Mouse (Mus musculus) MEL (cell line): ENCODE data around the gene Homer2. TPM values are rescaled to one million over a fixed set of nuclear protein-coding genes. Genes with fewer than 3 reads are reported as not detected.

Experiments used
- DNase-seq: peaks from one replicate; pipeline ENCODE4 v3.0.0; 2011; ENCODE audit warnings: low read depth, low spot score
- H3K27ac ChIP-seq: 2 replicates; pipeline ENCODE4 v1.5.1; 2012; ENCODE audit warnings: low read depth, mild to moderate bottlenecking, control low read depth, low read length, moderate library complexity; ENCODE audit not compliant: control insufficient read depth
- H3K27me3 ChIP-seq, 2 experiments: fragments of 150-350 bp in 1 of 2; sonication (generic) in 1 of 2; 2 replicates each; pipeline ENCODE4 v1.6.1; 2012; ENCODE audit warnings: low read length in 2 of 2, mild to moderate bottlenecking in 2 of 2, improper control_type of control experiment in 1 of 2, moderate library complexity in 1 of 2; ENCODE audit not compliant: insufficient read depth in 2 of 2, control insufficient read depth in 1 of 2
- H3K36me3 ChIP-seq, 2 experiments: 2 replicates each; pipeline ENCODE4 v1.6.1; 2012 to 2014; ENCODE audit warnings: low read length in 2 of 2, improper control_type of control experiment in 1 of 2, inconsistent platforms in 1 of 2, mild to moderate bottlenecking in 1 of 2; ENCODE audit not compliant: insufficient read depth in 2 of 2, control insufficient read depth in 1 of 2
- H3K4me1 ChIP-seq, 2 experiments: fragments of 150-350 bp in 1 of 2; sonication (generic) in 1 of 2; 2 replicates each; pipeline ENCODE4 v1.6.1; 2012; ENCODE audit warnings: low read length in 2 of 2, improper control_type of control experiment in 1 of 2, mild to moderate bottlenecking in 1 of 2; ENCODE audit not compliant: insufficient read depth in 2 of 2, control insufficient read depth in 1 of 2
- H3K4me3 ChIP-seq, 2 experiments: fragments of 150-350 bp in 1 of 2; sonication (generic) in 1 of 2; 2 replicates each; pipeline ENCODE4 v1.5.1; 2012; ENCODE audit warnings: low read depth in 2 of 2, low read length in 2 of 2, mild to moderate bottlenecking in 2 of 2, moderate library complexity in 2 of 2, control low read depth in 1 of 2, improper control_type of control experiment in 1 of 2; ENCODE audit not compliant: control insufficient read depth in 1 of 2, insufficient read depth in 1 of 2
- H3K79me2 ChIP-seq: 2 replicates; pipeline ENCODE4 v1.6.1; 2012; ENCODE audit warnings: mild to moderate bottlenecking, low read length, moderate library complexity; ENCODE audit not compliant: control insufficient read depth, poor library complexity, insufficient read depth
- H3K9ac ChIP-seq: 2 replicates; pipeline ENCODE4 v1.6.1; 2012; ENCODE audit warnings: low read depth, mild to moderate bottlenecking, control low read depth, low read length, moderate library complexity; ENCODE audit not compliant: control insufficient read depth, poor library complexity, severe bottlenecking
- H3K9me3 ChIP-seq: fragments of 150-350 bp; sonication (generic); replicated peaks from 2 replicates; pipeline ENCODE4 v1.6.1; 2012; ENCODE audit warnings: mild to moderate bottlenecking, low read length, improper control_type of control experiment, moderate library complexity; ENCODE audit not compliant: insufficient read depth
- CHD2 ChIP-seq: IDR thresholded peaks from 2 replicates; pipeline ENCODE4 v1.6.1; 2011; ENCODE audit warnings: low read length, improper control_type of control experiment
- ETS1 ChIP-seq: IDR thresholded peaks from 2 replicates; pipeline ENCODE4 v1.6.1; 2012; ENCODE audit warnings: low read depth, mild to moderate bottlenecking, inconsistent platforms, low read length, improper control_type of control experiment, moderate library complexity
- GABPA ChIP-seq: IDR thresholded peaks from 2 replicates; pipeline ENCODE4 v1.6.1; 2012; ENCODE audit warnings: low read depth, mild to moderate bottlenecking, inconsistent platforms, low read length, improper control_type of control experiment, moderate library complexity
- GATA1 ChIP-seq: IDR thresholded peaks from 2 replicates; pipeline ENCODE4 v1.6.1; 2011; ENCODE audit warnings: low read depth, low read length, improper control_type of control experiment
- HCFC1 ChIP-seq: IDR thresholded peaks from 2 replicates; pipeline ENCODE4 v1.6.1; 2012; ENCODE audit warnings: low read depth, mild to moderate bottlenecking, inconsistent platforms, low read length, improper control_type of control experiment, moderate library complexity
- JUND ChIP-seq: IDR thresholded peaks from 2 replicates; pipeline ENCODE4 v1.6.1; 2011; ENCODE audit warnings: low read depth, mild to moderate bottlenecking, improper control_type of control experiment, low read length
- MAFK ChIP-seq: IDR thresholded peaks from 2 replicates; pipeline ENCODE4 v1.6.1; 2011; ENCODE audit warnings: low read depth, mild to moderate bottlenecking, low read length, improper control_type of control experiment, borderline replicate concordance
- MAZ ChIP-seq: IDR thresholded peaks from 2 replicates; pipeline ENCODE4 v1.6.1; 2012; ENCODE audit warnings: low read depth, mild to moderate bottlenecking, inconsistent platforms, low read length, improper control_type of control experiment
- MEF2A ChIP-seq: IDR thresholded peaks from 2 replicates; pipeline ENCODE4 v1.6.1; 2014; ENCODE audit warnings: low read depth, mild to moderate bottlenecking, inconsistent platforms, low read length, improper control_type of control experiment; ENCODE audit not compliant: poor library complexity, insufficient replicate concordance, severe bottlenecking; ENCODE audit errors: extremely low read depth
- MYB ChIP-seq: IDR thresholded peaks from 2 replicates; pipeline ENCODE4 v1.6.1; 2011; ENCODE audit warnings: mild to moderate bottlenecking, low read depth, low read length, improper control_type of control experiment
- SIN3A ChIP-seq: IDR thresholded peaks from 2 replicates; pipeline ENCODE4 v1.6.1; 2012; ENCODE audit warnings: low read length, improper control_type of control experiment, inconsistent platforms
- ZKSCAN1 ChIP-seq: IDR thresholded peaks from 2 replicates; pipeline ENCODE4 v1.6.1; 2012; ENCODE audit warnings: low read depth, mild to moderate bottlenecking, inconsistent platforms, low read length, improper control_type of control experiment, moderate library complexity
- ZMIZ1 ChIP-seq: IDR thresholded peaks from 2 replicates; pipeline ENCODE4 v1.6.1; 2012; ENCODE audit warnings: low read depth, mild to moderate bottlenecking, inconsistent platforms, low read length, improper control_type of control experiment, moderate library complexity
- ZNF384 ChIP-seq: IDR thresholded peaks from 2 replicates; pipeline ENCODE4 v1.6.1; 2012; ENCODE audit warnings: low read depth, mild to moderate bottlenecking, inconsistent platforms, low read length, improper control_type of control experiment
- polyA plus RNA-seq, 2 experiments: library from polyadenylated mRNA; stranded (reverse) in 1 of 2; unstranded in 1 of 2; fragments of >175 nt in 1 of 2; fragments of >200 nt in 1 of 2; gene quantifications; 2 replicates each; pipeline versions ENCODE4 v1.2.1 to v1.2.4; 2012; ENCODE audit warnings: low replicate concordance in 2 of 2, low read depth in 1 of 2; ENCODE audit not compliant: insufficient read length in 2 of 2, insufficient read depth in 1 of 2, missing spikeins in 1 of 2
- total RNA-seq: library from RNA; depleted of rRNA; stranded (reverse); fragments of 300-350 nt; gene quantifications from 2 replicates; pipeline ENCODE4 v1.2.3, GENCODE M21; 2012

The Homer2 gene
- total and polyA plus RNA-seq, 3 experiments: 18.4 to 39.0 TPM; not detected in 1

DNA sequence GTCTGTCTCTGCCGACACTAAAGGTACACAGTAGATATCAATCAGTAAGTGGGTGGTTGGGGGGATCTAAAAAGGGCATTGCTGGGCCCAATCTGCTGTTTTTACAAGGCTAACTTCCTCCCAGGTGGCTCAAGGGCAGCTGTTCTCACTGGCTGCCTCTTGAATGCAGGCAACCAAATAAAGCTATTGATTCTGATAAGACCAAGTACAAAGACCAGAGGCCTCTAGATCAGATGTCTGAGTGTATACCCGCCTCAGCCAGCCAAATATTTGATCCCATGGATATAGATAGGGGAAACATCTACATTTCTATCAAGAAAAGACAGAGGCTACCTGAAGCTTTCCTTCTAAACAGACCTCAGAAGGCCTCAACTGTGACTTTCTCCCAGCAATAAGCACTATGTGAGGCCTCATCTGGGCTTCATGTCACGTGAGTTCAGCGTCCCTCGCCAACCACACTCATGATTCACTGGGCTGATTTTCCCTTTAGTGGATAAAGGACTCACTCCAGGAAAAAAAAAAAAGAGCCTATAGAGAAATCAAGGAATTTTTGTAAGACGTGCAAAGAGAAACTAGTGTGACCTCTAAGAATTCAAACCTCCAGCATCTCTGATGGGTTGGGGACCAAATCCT is 19.5 kb downstream of the Homer2 start:
- H3K27ac ChIP-seq: no peak overlapping the region
- no peak overlapping the region for H3K9ac ChIP-seq
- TF ChIP-seq MAFK (no peak), MEF2A (no peak), MYB (no peak), ZKSCAN1 (no peak), GABPA (no peak), ETS1 (0 out of 2 replicates have a peak, but pooled peaks have one; percentile 18), SIN3A (no peak)
- no peaks in the 10 kb centered on the region for H3K9me3 ChIP-seq
- no peak overlapping the region for H3K4me3 ChIP-seq
- H3K36me3 ChIP-seq: peaks cover 0 to 12% of the 10 kb centered on the region in 2 experiments; a peak in 2 of 4 replicates
- H3K79me2 ChIP-seq: no peaks in the 10 kb centered on the region
- H3K4me1 ChIP-seq: peaks cover 6 to 11% of the 10 kb centered on the region in 2 experiments
- no peak for DNase-seq
- H3K27me3 ChIP-seq: no peaks in the 10 kb centered on the region

- Histone ChIP-seq H3K9ac (no peak overlapping the region), H3K4me3 (no peak overlapping the region), H3K36me3 (peaks cover 0 to 5% of the 10 kb centered on the region in 2 experiments; a peak in 1 of 4 replicates), H3K27ac (no peak overlapping the region), H3K27me3 (no peaks in the 10 kb centered on the region), H3K79me2 (no peaks in the 10 kb centered on the region), H3K9me3 (no peaks in the 10 kb centered on the region), H3K4me1 (peaks cover 2% of the 10 kb centered on the region in 2 experiments; a peak in 3 of 4 replicates)
- no peak for DNase-seq
- TF ChIP-seq ZNF384 (no peak), MAZ (no peak), CHD2 (no peak), SIN3A (no peak), JUND (no peak), ETS1 (no peak), GATA1 (no peak), MAFK (no peak), ZMIZ1 (no peak), HCFC1 (no peak)
Observed at GRCm38 (mm10) chr7:81685375-81685774, 22.0 kb downstream of the Homer2 start.
